Mouse (Mus musculus): ENCODE data around the gene P2rx5.
A peak's percentile ranks its signal among the peaks of the same experiment; 100 is the strongest.

Gene P2rx5

GRCm38 (mm10) chr11:73159957-73160810, at the start of gene P2rx5:
Gene P2rx5, plus strand, starts transcription at chr11:73160421.
- DNase-seq (ENCODE audit: low spot score) = no peak

GRCm38 (mm10) chr11:73111414-73111813, 48.8 kb upstream of the P2rx5 start:
- no peak for DNase-seq (ENCODE audit: low spot score)

DNA sequence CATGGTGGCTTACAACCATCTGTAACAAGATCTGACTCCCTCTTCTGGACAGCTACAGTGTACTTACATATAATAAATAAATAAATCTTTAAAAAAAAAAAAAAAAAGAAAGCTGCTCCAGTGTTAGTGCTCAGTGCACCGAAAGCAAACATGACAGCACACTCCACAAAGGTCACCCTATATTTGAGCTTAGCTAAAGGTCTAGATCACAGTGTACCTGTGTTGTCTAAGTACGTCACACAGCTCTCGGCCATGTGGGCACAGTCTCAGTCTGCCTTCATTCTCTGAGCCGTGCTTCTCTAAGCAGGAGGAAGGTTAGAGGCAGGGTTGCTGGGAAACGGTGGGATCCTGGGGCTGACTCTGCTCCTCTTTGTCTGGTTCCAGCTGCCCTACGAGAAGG, 33.7 kb upstream of the P2rx5 start:
- DNase-seq (ENCODE audit: low spot score) = no peak

DNA sequence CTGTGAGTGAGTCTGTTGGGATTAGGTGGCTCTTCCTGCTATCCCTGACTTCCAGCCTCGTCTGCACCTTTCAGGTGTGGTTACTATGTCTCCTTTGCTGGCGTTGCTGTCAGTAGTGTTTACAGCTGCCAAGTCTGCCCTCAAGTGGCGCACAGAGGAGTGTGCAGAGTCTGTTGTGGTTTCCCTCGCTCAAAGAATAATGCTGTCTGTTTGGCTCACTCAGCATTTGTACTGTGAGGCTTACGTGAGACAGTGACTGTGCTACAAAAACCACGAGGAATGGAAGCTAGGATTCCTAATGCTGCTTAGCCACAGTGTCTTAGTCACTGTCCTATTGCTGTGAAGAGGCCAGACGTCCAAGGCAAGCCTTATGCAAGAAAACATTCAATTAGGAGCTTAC, 29.2 kb upstream of the P2rx5 start:
- peak; percentile 37 for DNase-seq (ENCODE audit: low spot score)

DNA sequence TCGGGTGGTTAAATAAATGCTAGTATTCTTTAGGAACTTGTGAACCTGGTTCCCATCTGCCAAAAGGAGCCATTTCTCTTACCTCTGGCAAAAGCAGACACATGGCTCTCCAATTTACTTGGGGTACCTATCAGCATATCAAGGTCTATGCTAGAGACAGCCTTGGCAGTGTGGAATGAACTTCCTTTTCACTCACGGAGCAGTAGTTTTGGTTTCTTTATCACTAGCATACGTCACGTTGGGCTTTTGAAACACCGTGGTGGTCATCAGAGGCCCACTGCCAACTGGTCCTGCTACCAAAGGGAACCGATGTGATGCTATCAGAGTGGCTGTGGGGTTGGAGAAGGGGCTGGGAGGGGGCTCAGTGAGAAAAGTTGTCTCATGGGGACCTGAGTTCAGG, 27.2 kb upstream of the P2rx5 start:
- DNase-seq (ENCODE audit: low spot score) = no peak

DNA sequence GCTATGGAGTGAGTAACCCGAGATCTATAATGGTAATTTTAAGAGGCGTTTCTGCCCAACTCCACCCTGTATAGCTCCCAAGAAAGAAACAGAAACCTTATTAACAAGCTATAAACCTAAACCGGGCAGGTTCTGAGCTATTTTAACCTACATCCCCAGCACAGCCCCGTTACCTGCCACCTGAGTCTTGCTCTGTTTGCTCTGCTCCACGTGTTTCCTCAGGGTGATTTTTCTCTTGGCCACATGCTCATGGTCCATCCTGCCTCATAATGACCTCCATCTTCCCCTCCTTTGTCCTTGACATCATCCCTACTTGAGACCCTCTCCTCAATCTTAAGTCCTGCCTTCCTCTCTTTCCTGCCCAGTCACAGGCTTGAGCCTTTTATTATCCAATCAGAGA, 26.0 kb upstream of the P2rx5 start:
- DNase-seq (ENCODE audit: low spot score) = no peak

GRCm38 (mm10) chr11:73136587-73136986, 23.6 kb upstream of the P2rx5 start:
- no peak for DNase-seq (ENCODE audit: low spot score)

- no peak for DNase-seq (ENCODE audit: low spot score)
These were observed 23.1 kb upstream of the P2rx5 start for GRCm38 (mm10) chr11:73137116-73137515.

DNA sequence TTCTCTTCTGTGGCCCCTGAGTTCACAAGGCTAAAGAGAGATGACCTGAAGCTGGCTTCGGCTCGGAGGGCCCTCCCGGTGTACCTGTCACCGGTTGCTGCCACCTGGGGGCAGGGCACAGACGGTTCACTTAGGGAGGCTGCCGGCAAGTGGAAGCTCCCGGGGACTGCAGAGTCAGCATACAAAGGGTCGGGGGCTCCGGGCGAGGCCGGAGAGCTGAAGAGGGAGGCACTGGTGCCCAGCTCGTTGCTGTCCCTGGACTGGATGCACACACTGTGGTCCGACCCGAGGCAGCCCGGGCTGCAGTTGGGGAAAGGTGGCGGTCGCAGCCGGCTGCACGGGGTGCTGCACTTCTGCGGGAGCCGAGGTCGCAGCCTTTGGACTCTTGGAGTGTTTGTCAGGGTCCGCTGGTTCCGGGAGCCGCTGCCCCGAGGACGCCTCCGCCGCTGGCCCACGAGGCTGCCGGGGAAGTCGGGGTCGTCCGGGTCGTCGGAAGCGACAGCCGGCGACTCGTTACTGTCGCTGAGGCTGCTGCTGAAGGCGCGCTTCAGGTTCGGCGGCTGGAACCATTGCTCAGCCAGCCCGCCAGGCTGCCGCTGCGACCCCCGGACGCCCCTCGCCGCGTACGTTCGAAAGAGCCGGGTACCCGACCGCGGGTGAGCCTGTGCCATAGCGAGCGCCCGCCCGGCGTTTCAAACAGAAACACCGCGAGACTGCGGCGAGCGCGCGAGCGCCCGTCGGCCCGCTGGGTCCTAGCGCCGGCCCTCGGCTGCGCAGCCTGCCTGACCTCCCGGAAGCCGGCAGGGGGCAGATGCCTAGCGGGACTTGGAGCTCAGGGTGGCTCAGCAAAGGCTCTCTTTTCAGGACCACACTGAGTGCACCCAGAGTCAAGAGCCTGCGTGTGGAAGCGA, 22.4 kb upstream of the P2rx5 start, which contains the start of gene Haspin:
Gene Haspin (minus strand): TSS at position 704 of the 911 bp plus-strand sequence.
- peak; percentile 94 for DNase-seq (ENCODE audit: low spot score)

- DNase-seq (ENCODE audit: low spot score) = peak; percentile 83
These were observed 15.9 kb upstream of the P2rx5 start for GRCm38 (mm10) chr11:73144261-73144681.

DNA sequence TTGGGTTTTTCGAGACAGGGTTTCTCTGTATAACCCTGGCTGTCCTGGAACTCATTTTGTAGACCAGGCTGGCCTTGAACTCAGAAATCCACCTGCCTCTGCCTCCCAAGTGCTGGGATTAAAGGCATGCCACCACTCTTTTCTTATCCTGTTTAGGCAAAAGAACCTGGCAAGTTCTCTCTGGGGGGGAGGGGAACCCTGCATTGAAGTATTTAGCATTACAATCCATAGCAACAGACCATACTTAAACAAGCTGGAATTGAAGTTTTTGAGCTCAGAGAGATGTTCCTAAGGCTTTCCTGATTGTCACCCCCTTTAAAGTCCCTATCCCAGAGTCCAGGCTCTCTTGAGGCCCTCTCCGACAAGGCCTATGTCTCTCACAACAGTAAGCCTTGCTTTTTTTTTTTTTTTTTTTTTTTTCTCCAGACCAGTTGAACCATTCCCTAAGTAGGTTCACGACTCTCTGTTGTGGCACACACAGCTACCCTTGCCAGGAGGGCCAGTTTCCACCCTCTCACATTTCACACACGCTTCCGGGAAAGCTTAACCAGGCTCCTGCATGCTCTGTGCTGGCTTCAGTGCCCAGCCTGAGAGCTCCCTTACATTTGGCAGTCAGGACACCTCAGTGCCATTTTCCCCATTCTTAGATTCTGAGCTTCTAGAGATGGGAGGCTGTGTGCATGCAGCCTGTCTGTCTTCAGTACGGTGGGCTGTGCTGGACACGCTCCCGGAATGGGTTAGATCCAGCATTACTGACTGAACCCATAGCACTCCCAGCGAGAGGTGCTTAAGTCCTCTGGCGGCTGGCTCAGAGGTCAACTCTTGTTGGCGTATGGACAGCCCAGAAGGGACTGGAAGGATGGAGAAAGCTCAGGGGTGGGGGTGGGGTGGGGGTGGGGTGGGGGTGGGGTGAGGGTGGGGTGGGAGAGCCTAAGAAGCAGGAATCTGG, 13.9 kb upstream of the P2rx5 start:
- no peak for DNase-seq (ENCODE audit: low spot score)

DNA sequence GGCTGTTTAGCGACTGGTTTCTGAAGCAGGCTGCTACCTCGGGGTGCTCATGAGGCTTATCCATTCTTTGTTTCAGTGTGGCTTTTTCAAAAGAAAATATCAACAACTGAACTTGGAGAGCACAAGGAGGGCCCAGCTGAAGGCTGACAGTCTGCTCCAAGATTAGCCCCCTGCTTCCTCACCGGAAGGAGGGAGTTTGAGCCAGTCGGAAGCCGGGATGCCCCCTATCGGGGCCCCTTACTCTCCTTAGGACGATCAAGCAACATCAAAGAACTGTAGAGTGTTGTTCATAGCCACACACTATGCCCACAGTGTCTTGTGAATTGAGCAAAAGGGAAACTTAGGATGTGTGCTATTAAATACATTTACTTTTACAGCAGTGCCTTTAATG, 13.3 kb upstream of the P2rx5 start:
- DNase-seq (ENCODE audit: low spot score) = no peak

GRCm38 (mm10) chr11:73148209-73148608, 12.0 kb upstream of the P2rx5 start:
- DNase-seq (ENCODE audit: low spot score) = no peak

DNA sequence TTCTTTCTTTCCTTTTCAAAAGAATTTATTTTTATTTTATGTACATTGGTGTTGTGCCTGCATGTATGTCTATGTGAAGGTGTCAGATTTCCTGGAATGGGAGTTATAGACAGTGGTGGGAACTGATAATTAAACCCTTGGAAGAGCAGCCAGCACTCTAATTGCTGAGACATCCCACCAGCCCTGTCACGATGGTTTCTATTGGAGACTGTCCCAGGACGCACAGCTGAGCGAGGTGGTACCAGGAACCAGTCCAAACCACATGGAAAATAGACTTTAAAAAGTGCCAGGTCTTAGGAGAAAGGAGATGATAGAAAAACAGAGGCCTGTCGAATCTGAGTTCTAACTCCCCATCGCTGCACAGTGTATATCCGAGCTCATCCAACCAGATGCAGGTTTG, 5.2 kb upstream of the P2rx5 start:
- no peak for DNase-seq (ENCODE audit: low spot score)

GRCm38 (mm10) chr11:73160811-73161200, 585 bp downstream of the P2rx5 start:
- DNase-seq (ENCODE audit: low spot score) = peak; percentile 56

GRCm38 (mm10) chr11:73161616-73162015, 1.4 kb downstream of the P2rx5 start:
- no peak for DNase-seq (ENCODE audit: low spot score)

- DNase-seq (ENCODE audit: low spot score) = no peak
These were observed 2.1 kb downstream of the P2rx5 start for GRCm38 (mm10) chr11:73162284-73162683.

DNA sequence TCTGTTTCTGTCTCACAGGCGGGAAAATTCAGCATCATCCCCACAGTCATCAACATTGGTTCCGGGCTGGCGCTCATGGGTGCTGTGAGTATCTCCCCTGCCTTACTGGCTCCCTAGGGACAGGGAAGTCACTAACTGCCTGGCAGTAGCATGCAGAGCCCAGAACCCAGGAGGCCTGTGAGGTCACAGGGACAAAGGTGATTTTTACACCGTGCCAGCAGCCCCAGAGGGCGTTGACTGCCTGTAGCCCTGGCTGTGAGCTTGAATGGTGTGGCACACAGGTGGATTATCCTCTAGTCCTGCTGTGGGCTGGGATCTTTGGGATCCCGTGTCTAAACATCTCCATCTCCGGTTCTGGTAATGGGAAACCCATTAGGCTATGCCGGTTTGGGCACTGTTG, 7.8 kb downstream of the P2rx5 start:
- DNase-seq (ENCODE audit: low spot score) = no peak

DNA sequence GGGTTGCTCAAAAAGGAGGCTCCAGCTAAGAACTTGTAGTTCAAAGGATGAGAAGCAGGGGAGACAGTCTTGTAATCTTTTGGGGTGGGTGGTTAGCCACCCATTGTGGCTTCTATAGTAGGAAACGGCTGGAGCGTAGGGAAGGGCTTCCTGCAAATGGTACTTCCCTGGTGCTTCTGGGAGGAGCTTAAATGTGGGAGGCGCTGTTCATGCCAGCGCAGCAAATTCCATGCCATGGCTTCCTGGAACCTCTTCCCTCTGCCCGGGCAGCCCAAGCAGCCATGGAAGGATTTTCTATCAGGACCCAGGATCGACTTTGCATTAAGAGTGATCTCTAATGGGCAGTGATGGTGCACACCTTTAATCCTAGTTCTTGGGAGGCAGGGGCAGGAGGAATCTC, 8.4 kb downstream of the P2rx5 start:
- no peak for DNase-seq (ENCODE audit: low spot score)

GRCm38 (mm10) chr11:73169231-73169630, 9.0 kb downstream of the P2rx5 start:
- peak; percentile 59 for DNase-seq (ENCODE audit: low spot score)

DNA sequence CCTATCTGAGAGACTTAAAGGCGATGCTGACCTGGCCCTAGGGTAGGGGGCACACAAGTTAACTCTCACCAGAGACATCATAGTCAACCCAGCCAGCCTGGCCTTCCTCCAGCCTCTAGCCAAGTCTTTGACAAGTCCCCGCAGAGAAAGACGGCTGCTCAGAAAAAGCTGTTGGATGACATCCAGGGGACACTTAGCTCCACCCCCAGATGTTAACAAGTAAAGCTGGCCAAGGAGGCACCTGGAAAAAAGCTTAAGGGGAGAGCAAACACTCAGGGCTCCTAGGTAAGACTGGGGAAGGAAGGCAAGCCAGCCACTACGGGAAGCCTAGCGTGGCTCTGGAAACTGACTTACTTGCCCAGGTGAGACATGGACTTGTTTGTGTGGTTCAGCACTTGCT, 12.0 kb downstream of the P2rx5 start:
- peak; percentile 91 for DNase-seq (ENCODE audit: low spot score)

- DNase-seq (ENCODE audit: low spot score) = peak; percentile 90
These were observed 15.4 kb downstream of the P2rx5 start for GRCm38 (mm10) chr11:73175612-73176011.

All from lung, postnatal 25 days (tissue).